Mouse (Mus musculus) layer of hippocampus, adult 2 months (tissue): ENCODE measurements around the gene Vmac. TPM values are rescaled to one million over a fixed set of nuclear protein-coding genes. Genes with fewer than 3 reads are reported as not detected.

Experiments used
- DNase-seq, 2 experiments: peaks; one replicate each; pipeline ENCODE4 v3.0.0; 2022; ENCODE audit warnings: low spot score in 2 of 2
- H3K27ac ChIP-seq: fragments of 200-600 bp; 2 replicates; pipeline ENCODE4 v1.8.1; 2022
- H3K4me3 ChIP-seq: fragments of 200-600 bp; 2 replicates; pipeline ENCODE4 v1.8.1; 2022; ENCODE audit warnings: mild to moderate bottlenecking
- CTCF ChIP-seq: fragments of 200-600 bp; conservative IDR thresholded peaks from 2 replicates; pipeline ENCODE4 v1.8.1; 2022; ENCODE audit warnings: antibody characterized with exemption, mild to moderate bottlenecking, moderate library complexity
- total RNA-seq, 2 experiments: library from RNA; stranded (reverse); gene quantifications; 2 replicates each; pipeline ENCODE4 v1.2.3; 2021

Gene Vmac
- total RNA-seq, 2 experiments from 2014 or later = 10.2 to 12.5 TPM

DNA sequence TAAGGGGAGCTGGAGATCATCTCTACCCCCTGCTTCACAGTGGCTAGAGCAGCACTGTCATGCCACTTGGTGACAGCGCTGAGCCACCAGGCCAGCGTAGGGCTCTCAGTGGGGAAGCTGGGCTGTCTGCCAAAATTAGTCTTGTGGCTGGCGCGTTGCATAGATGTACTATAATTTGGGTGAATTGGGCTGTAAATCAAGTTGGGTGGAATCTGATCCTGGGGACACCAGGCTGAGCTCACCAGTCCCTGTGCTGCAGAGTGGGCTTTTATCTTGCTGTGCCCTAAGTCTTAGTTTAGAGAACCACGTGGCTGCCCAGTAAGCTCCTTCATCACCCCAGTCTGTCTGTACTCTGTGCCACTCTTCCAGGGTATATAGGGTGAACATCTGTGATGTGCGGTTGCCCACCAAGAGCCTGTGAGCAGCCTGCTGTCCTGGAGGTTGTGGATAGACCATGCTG, 23.9 kb downstream of the Vmac start:
- DNase-seq = peak; percentile 71 to 83
- peak; percentile 27 for TF ChIP-seq CTCF
- H3K4me3 ChIP-seq = no peak overlapping the region
- H3K27ac ChIP-seq = peak overlapping the region; percentile 82

DNA sequence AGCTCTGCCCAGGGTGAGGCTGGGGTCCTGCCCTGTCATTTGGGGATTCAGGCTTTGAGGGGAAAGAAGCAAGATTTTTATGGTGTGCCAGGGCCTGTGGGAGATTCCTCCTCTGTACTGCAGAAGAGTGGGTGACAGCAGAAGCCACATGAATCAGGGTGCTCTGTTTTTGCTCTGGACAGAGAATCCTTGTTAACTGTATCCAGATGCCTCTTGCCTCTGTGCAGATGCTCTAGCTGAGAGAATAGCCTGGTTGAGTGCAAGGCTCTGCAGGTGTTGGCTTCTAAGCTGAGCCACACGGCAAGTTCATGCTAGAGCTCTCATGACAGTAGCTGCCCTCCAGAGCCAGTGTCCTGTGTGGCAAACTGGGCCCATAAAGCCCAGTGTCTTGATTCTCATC, 24.4 kb downstream of the Vmac start:
- DNase-seq = no peak
- TF ChIP-seq CTCF = no peak
- Histone ChIP-seq H3K27ac (peak overlapping the region; percentile 82), H3K4me3 (no peak overlapping the region)

DNA sequence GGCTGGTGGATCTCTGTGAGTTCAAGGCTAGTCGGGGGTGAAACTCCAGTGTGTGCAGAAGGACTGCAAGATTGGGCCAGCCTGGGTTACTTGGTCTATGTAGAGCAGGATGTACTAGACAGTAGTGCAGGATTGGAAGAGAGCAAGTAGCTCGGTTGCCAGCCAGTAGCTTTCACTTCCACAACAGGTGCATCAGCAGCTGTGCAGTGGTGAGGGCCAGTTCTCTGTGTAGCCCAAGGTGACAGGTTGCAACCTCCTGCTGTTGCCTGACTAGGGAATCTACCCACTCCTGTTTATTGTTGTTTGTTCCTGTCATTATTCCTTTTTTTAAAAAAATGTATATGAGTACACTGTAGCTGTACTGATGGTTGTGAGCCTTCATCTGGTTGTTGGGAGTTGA, 29.1 kb downstream of the Vmac start:
- Histone ChIP-seq H3K27ac (no peak overlapping the region), H3K4me3 (no peak overlapping the region)
- DNase-seq = no peak
- no peak for TF ChIP-seq CTCF

DNA sequence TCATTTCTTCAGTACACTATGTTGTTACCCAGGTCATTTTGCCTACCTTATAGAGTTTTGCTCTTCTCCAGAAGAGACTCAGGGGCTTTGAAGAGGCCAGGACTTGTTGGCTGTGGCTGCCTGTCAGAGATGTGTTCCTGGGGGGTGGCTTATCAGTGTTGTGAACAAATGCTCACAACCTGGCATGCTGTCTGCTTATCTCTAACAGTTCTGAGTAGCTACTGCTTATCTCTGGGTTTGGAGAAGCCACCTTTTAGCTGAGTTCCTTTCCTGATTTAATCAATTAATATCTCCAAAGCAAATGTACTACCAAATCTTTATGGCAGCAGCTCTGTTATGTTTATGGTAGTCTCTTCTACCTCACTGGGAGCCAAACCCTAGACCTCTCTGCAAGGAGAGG, 29.8 kb downstream of the Vmac start:
- Histone ChIP-seq H3K27ac (no peak overlapping the region), H3K4me3 (no peak overlapping the region)
- DNase-seq = no peak
- TF ChIP-seq CTCF = no peak

DNA sequence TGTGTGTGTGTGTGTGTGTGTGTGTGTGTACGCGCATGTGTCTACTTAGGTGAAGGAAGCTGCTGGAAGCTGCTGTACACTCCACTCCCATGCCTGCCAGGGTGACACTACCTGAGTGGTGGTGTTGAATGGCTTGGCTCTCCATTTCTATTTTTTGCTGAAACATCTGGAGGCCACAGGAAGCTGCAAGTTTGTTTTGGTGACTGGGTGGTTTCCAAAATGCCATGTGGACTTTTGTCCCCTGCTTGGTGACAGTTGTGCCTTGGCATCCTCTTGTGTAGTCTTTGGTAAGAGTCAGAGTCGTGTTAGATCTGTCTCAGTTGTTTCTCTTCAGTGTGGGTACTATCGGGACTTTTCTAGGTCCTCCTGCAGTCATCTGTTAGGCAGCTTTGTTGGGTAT, 31.0 kb downstream of the Vmac start:
- no peak for TF ChIP-seq CTCF
- no peak for DNase-seq
- H3K27ac ChIP-seq = no peak overlapping the region
- no peak overlapping the region for H3K4me3 ChIP-seq

DNA sequence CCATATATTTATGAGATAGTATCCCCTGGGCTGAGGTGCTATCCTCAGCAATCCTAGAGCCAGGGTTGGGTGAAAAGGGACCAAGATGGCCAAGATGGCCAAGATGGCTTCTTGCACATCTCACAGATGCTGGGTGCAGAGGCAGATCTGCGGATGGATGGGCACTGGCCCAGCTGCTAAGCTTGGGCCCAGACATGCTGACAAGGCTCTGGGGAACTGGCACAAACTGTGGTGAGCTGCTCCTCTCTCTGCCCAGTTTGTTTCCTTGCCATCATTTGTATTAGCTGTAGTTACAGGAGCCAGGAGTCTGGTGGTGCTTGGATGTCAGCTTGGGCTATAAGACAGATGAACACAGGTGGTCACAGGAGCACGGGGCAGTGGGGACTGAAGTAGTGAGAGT, 33.2 kb downstream of the Vmac start:
- no peak for TF ChIP-seq CTCF
- Histone ChIP-seq H3K27ac (peak overlapping the region; percentile 29; the same call in 1 of the 2 replicates), H3K4me3 (no peak overlapping the region)
- no peak for DNase-seq

DNA sequence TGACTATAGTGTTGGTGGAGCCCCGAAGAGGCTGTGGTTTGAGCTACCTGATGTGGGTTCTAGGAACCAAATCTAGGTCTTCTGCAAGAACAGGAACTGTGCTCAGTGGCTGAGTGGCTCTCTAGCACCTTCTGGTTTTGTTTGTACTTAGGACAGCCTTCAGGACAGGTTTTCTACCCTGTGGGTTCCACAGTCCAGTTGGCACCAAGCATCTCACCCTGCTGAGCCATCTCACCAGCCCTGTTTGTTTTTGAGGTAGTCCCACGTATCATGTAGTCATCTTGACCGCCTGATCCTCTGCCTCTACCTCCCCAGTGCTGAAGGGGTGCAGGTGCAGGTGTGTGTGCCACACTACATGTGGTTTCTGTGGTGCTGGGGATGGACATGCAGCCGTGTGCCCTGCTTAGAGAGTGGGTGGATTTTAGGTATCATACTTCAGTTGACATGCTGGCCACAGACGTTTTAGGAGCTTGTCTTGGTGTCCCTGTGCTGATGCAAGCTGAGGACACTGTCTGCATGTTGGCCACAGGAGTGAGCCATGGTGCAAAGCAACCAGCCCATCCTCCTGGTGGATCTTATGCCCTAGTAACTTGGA, 34.2 kb downstream of the Vmac start:
- DNase-seq = no peak
- Histone ChIP-seq H3K4me3 (no peak overlapping the region), H3K27ac (peak overlapping the region; percentile 29; the same call in 1 of the 2 replicates)
- no peak for TF ChIP-seq CTCF

DNA sequence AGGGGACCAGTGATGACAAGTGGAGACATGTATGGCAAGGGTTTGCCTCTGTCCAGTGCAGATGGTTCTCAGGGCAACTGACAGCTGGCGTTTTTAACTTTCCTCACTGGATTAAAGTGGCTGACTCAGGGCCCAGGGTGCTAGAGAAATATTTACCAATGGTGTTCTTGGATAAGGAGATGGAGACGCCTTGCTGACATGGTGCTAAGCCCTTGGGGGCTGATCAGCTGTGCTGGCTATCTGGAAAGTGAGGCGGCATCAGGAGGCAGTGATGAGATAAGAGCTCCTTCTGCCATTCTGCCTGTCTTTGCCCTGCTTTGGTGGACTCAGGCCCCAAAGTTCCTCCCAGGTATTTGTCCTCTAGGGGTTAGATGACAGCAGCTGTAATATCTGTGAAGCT, 34.9 kb downstream of the Vmac start:
- no peak overlapping the region for H3K4me3 ChIP-seq
- H3K27ac ChIP-seq = no peak overlapping the region

DNA sequence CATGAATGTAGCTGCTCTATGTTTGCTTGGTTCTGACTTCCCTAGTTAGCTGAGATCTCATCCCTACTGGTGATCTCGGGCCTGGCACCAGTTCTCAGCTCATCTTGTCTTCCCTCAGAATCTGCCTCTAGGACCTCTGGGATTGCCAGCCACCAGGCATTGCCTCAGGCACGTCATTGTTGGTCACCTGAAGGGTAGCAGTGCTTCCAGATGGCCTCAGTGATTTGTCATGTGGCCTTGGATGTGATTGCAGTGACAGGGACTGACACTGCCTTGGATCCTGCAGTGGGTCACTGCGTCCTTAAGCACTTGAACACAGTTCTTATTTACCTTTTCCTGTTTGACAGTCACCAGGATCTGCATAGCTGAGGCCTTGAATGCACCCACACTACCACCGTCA, 36.0 kb downstream of the Vmac start:
- no peak for DNase-seq
- Histone ChIP-seq H3K27ac (0 out of 2 replicates have a peak overlapping the region, but pooled peaks have one; percentile 1), H3K4me3 (no peak overlapping the region)
- no peak for TF ChIP-seq CTCF

More for the DNA sequence above, 34.9 kb downstream of the Vmac start:
- TF ChIP-seq CTCF = no peak
- no peak for DNase-seq

DNA sequence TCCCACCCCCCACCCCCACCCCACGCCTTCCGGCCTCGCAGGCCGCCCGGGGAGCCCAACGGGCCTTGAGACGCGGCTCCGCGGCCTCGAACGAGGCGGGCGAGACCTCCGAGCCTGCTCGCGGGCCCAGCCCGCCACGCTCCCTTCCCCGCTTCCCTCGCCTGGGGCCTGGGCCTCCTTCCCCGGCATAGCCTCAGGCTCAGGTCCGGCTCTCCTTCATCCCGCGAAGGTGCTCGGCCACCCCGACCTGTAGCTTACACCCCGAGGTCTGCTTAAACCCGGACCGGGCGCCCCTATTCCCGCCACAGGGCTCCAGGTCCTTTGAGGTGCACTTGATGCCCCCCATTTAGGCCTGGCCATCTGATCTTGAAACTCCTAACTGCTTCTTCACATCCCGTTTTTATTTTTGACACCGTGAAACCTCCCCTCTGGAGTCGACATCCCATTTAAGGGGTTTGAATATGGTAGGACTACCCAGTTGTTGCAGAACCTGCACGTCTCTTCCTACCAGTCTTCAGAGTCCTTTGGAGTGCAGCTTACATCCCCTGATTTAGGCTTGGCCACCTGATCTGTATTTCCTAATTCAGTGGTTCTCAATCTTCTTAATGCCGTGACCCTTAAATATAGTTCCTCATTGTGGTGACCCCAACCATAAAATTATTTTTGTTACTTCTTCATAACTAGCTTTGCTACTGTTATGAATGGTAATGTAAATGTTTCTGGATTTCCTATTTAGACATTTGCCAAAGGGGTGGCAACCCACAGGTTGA, 44.0 kb downstream of the Vmac start:
- no peak for DNase-seq
- Histone ChIP-seq H3K4me3 (peak overlapping the region; percentile 93), H3K27ac (peak overlapping the region; percentile 96)
- TF ChIP-seq CTCF = no peak

DNA sequence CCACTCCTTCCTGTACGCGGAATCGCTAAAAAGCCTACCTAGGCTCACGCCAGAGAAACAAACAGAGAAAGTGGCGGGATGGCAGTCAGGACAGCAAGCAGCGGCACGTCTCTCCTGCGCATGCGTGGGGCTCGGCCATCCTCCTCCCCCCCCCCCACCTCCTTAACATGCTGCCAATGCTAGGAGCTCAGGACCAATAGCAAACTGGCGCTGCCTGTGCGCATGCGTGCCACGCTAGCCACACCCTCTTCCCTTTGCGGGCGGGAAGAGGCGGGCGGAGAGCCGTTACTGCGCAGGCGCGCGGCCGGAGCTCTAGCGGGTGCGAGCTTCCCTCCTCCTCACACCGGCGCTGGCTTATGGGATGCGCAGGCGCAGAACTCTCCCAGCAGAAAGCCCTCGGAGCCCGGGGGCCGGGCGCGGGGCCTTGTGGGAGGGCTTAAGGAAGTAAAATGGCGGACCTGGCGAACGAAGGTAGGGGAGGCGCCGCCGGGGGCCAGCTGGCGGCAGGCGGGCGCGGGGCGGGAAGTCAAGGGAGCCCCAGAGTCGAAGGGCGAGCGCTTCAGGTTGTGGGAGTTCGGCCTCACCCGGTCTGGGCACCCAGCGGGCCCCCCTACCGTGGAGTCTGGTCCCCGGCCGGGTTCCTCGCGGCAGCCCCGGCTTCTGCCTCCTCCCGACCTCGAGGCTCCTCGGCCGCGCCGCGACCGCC, 44.7 kb downstream of the Vmac start, which contains the start of gene Ranbp3:
TSS of gene Ranbp3 (plus strand) at position 354 of the 706 bp plus-strand sequence.
- peak within 1 kb of the TSS; percentile 96 for H3K27ac ChIP-seq
- no peak for TF ChIP-seq CTCF
- DNase-seq = peak; percentile 99
- peak within 1 kb of the TSS; percentile 93 for H3K4me3 ChIP-seq

DNA sequence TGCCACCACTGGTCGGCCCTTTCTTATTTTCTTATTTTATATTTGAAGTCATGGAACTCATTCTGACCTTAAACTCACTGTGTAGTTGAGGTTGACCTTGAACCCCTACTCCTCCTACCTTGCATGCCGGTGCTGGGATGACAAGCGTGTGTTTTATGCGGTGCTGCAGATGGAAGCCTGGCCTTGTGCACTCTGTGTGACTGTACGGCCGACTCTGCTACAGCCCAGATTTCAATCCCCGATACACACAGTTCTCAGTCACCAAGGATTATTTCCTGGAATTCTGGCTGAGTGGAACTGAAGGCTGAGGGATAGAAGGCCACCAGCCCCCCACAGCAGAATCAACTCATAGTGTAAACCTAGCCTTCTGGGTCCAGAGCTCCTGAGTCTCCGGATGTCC, 48.1 kb downstream of the Vmac start:
- no peak overlapping the region for H3K27ac ChIP-seq
- no peak overlapping the region for H3K4me3 ChIP-seq
- DNase-seq = no peak
- no peak for TF ChIP-seq CTCF
